Mouse (Mus musculus) brain, adult 2 months (tissue): ENCODE measurements around the gene Polr3gl.
A peak's percentile ranks its signal among the peaks of the same experiment; 100 is the strongest.

Experiments
- DNase-seq: peaks from one replicate; pipeline ENCODE4 v3.0.0; 2011; ENCODE audit warnings: low read depth, low spot score

The Polr3gl gene

DNA sequence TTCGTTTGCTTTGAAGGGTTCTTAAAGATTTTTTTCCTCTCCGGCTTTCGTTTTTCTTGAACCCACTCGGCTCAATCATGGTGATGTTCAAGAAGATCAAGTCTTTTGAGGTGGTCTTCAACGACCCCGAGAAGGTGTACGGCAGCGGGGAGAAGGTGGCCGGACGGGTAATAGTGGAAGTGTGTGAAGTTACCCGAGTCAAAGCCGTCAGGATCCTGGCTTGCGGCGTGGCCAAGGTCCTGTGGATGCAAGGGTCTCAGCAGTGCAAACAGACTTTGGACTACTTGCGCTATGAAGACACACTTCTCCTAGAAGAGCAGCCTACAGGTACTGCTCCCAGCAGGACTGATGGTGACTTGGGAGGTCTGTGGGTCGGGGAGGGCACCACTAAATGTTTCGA, 35.8 kb downstream of the Polr3gl start:
- no peak for DNase-seq

DNA sequence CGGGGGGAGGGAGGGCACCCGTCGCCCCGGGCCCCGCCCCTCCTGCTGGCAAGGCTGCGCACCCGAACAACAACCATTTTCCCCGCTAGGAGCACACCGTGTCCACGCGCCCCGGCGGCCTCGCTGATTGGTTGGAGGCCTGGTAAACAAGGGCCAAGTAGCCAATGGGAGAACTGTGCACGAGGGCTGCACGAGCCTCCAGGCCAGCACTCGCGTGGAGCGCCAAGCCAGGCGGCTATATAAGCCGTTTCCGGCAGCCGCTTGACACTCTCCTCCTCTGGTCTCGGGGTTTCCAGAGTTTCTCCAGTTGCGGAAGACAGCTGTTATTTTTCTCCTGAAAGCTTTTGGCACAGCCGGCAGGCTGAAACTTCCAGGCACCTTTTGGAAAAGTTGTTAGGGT, 36.3 kb downstream of the Polr3gl start, which contains the start of gene Txnip:
Gene Txnip (plus strand): TSS at position 264 of the 400 bp plus-strand sequence.
- peak; percentile 97 for DNase-seq

DNA sequence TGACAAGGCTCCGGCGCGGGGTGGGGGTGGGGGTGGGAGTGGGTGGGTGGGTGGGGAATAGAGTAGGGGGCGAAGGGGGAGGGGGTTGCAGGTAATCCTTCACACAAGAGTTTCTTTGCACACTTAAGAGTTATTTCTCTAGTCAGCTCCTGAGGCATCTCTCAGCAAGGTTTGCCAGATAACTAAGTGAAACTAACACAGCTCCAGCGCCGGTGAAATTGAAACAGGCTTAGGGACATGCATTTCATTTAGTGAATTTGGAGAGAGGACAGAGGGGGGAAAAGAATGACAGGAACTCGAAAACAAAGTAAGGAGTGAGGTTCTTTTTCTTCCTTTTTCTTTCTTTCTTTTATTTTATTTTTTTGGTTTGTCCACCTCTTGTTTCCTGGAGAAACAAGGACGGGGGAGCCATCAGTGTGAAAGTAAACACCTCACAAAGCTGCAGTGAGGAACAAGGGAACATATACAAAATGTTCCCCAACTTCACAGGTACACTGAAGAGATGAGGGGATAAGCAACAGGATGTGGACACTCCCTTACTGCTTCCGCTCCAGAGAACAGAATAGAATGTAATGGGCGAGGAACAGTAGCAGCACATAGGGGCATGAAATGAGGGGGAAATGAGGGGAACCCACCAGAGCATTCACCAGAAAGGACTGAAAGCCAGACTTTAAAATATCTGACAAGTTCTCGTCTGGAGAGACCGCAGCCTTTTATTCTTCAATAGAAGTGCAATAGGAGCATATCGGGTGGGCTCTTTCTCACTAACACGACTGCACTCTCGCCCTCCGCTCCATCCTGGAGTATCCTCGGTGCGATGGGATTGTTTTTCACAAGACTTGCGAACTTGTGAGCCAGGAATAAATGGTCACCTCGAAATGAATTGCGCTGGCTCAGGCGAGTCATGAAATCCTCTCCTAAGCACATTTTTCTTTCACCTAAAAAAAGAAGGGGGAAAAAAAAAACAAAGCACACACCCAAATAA, 37.0 kb downstream of the Polr3gl start:
- no peak for DNase-seq

DNA sequence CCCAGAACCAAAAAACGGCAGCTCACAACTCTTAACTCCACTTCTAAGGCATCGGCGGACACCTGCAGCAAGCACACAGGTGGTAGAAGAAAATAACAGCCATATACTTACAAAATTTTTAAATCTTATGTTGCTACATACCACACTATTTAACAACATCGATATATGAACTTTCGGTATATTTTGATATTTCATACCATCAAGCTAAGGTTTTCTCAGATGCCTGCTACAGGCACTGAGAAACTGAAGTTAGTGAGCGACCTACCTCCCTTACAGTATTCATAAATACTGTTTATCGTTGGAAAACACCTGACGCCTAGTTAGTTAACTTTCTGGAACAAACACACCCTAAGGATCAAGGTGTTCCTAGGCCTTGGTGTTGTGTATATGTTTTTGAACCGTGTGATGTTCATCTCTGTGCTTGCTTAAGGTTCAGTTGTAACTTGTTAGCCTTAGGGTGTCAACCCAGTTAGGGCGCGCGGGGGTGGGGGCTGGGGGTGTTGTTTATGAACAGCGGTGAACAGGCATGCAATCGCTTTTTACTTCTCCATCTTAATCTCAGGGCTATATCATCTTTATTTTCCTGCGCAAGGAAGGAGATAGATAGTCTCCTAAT, 37.9 kb downstream of the Polr3gl start:
- no peak for DNase-seq

DNA sequence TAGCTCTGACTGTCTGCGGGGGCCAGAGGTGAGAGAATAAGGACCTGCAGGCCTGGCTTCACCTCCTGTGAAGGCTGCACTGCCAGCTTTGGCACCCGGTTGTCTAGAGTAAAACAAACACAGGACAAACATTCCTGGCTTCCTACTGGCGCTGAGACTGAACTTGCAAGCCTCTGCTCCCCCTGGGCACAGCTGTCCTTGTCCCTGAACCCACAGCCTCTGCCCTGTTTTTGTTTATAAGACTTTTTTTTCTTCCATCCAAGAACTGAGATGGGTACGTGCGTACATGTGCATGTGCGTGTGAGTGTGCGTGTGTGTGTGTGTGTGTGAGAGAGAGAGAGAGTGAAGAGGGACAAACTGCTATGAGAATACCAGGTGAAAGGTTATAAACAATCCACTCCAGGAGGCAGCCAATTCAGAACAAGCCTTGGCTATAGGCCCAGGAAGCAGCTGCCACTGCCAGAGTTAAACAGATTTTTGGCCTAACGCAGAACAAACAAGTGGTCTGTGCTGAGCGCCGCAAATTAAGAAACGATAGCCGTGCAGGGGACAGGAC, 38.9 kb downstream of the Polr3gl start:
- DNase-seq, result peak; percentile 59

DNA sequence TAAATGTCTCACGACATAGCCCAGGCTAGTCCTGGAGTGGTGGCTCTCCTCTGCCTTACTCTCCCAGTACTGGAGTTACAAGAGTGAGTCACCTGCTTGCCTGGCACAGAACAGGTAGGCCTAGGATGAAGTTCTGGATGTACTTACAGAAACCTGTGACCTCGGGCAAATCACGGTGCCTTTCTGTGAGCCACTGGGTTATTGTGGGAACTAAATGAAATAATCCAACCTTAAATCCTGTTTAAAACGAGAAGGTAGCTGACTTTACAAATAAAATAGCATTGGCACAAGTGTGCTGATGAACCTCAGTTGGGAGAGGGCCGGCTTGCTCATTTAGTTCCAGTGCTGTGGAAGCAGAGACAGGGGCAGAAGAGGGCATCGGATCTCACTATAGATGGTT, 39.7 kb downstream of the Polr3gl start:
- no peak for DNase-seq

DNA sequence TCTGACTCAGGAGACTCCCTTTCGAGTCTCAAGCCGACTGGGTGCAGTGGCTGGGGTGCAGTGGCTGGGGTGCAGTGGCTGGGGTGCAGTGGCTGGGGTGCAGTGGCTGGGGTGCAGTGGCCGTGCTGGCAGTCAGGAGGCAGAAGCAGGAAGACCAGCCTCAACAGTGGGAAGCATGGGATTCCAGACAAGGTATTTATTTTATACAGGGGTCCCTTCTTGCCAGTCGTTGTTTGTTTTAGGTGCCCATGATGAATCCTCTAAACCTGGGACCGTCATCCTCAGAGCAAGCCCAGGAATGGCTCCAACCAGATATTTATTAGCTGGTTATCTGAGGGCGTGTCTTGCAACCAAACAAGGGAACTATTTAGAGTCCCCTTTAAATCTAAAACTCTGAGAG, 40.4 kb downstream of the Polr3gl start:
- DNase-seq, result no peak

DNA sequence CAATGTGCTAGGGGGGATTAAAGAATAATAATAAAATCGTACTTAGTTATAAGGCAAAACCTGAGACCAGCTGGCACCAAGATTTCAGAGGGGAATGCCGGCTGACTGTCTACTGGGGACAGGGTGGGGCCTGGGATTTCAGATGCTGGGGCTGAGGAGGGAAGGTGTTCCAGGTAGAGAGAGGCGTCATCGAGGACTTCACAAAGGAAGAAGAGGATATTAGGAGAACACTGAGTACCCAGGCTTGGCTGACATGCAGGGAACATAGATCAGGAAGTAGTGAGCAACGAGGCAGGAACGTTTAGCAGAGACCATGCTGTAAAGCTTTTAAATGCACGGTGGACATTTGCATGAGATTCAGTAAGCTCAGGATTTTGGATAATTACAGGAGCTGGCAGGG, 42.1 kb downstream of the Polr3gl start:
- no peak for DNase-seq

DNA sequence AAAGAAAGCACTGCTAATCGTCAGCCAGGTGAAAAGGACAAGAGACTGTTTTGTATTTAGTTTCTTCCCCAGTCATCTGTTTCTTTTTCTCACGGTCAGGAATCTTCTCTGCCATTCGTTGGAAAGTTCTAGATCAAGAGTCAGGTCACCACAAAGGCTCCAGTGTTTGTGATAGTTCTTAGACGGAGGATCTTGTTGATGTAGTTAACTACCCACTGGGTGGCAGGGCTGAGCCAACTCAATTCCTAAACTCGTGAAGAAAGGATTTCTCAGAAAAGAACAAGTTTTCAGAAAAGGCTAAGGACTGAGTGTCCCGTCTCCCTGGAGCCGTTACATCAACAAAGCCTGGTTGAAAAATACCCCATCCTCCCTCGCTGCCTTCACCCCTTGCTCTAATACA, 42.8 kb downstream of the Polr3gl start:
- peak; percentile 79 for DNase-seq

DNA sequence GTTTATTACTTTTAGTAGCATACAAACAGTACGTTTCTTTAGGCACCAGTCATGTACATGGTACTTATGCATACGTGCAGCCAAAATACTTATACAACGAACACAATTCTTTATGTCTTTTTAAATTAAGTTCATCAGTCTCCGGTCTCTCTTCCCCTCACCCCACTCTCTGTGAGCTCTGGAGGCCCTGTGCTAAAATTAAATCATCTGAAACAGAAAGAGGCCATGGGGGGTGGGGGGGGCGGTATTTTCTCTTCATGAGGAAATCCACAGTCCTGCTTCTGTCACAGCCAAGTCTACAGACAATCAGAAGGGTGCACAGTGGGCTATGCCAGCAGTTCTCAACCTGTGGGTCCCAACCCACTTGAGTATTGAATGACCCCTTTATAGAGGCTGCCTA, 44.6 kb downstream of the Polr3gl start:
- DNase-seq, result no peak

DNA sequence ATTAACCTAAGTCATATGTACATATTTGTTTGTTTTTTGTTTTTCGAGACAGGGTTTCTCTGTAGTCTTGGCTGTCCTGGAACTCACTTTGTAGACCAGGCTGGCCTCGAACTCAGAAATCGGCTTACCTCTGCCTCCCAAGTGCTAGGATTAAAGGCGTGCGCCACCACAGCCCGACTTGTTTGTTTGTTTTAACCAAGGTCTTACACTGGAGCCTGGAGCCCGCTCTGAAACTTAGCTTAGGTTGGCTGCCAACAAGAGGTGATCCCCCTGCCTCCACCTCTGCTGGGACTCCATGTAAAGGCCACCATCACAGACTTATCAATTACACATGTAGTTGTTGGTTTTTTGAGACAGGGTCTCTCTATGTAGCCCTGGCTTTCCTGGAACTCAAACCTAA, 45.2 kb downstream of the Polr3gl start:
- DNase-seq, result no peak

DNA sequence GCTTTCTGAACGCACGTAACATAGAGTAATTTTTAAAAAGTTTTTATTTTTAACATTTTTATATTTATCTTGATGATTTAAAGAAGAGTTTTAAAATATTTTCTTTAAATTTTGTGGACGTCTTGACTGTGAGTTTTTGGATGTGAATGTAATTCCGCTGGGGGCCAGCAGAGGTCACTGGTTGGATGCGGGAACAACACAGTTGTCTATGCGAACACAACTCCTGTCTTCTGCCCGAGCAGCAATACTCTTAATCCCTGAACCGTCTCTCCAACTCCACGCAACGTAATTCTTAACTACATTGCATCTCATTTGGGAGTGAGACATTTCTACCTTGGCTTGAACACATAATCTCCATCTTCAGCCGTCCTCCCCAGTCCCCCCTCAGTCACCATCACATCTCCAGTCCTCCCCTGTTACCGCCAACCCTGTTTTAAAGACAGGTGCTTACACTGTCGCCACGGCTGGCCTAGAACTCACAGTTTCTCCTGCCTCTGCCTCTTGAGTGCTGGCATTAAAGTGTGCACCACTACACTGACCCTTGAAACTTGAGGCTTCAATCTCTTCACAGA, 46.5 kb downstream of the Polr3gl start:
- DNase-seq, result peak; percentile 81

DNA sequence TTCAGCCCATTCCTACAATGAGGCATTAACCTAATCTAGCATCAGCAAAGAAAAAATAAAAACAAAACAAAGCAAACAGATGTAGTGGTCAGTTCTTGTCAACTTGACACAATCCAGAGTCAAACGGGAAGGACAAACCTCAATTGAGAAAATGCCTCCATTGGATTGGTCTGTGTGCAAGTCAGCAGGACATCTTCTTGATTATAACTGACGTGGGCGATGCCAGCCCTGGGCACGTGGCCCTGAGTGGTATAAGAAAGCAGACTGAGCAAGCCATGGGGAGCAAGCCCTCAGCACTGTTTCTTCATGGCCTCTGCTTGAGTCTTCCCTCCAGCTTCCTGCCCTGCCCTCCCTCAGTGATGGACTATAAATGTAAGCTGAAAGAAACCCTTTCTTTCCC, 47.1 kb downstream of the Polr3gl start:
- no peak for DNase-seq

DNA sequence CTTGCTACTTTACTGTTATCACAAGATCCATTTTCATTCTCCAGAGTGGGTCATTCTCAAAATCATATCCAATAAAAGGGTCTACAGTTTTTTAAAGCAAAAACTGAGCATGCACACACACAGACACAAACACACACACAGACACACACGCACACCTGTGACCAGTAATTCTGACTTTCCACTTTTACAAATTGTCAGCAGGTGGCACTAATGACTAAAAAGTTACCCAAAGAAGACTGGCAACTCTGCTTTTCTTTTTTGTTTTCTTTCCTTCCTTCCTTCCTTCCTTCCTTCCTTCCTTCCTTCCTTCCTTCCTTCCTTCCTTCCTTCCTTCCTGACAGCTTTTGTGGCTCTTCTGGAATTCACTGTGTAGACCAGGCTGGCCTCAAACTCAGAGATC, 48.4 kb downstream of the Polr3gl start:
- no peak for DNase-seq

DNA sequence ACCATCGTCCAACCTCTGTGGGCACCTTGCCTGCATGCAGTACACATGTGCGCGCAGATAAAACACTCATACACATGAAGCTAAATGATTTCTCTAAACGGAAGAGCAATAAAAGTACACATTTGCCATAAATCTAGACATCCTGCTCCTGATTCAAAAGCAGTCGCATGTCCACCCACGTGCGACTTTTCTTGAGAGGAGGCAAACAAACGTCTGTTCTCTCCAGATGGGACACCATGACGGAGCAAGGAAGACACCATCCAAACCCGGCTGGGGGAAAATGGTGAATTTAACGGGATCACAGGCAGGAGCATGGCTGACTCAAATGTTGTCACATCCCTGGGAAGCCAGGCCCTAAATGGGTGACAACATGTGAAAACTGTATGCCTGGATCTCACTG, 50.6 kb downstream of the Polr3gl start:
- DNase-seq, result peak; percentile 82

DNA sequence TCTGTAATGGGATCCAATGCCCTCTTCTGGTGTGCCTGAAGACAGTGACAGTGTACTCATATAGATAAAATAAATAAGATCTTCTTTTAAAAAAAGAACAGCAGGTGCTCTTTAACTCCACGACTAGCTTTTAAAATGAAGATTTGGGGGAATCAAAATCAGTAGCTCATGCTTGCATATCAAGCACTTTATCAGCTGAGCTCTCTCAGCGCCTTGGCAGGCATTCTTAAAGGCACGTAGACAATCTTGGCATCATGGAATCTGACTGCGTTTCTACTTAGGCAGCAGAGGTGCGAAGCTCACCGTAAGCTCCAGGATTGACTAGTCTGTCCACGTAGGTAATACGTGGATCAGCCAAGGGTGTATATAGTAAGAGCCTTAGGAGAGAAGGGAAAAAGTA, 51.4 kb downstream of the Polr3gl start:
- DNase-seq, result peak; percentile 31

DNA sequence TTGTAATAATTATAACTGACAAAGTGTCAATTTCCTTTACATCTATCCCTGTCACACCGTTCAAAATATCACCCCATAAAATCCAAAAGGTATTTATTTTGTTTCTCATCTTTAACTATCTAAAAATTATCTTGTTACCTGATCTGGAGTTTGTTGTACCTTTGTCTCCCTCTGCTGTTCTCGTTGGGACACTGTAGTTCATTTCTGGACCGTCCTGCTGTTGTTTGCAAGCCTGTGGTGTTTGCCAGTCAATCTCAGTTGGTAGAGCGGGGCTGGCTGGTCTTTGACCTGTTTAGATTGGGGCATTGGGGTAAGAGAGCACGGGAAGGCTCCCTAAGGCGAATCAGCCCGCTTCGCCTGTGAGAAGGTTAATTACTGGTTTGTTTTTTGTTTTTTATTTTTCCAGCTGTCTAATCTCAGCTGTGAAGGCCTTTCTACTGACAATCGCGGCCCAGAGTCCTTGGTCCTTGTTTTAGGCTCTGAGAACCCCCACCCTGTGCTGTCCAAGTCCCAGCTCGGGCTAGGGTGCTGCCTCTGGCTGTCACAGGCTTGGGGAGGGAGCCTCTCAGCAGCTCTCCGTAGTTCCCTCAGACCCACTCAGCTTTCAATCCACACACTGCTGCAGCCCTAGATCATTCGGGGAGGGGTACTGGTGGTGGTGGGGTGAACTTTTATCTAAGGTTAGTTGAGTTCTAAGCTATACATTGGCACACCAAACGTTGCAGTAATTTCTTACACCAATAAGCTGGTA, 52.5 kb downstream of the Polr3gl start:
- DNase-seq, result peak; percentile 59

DNA sequence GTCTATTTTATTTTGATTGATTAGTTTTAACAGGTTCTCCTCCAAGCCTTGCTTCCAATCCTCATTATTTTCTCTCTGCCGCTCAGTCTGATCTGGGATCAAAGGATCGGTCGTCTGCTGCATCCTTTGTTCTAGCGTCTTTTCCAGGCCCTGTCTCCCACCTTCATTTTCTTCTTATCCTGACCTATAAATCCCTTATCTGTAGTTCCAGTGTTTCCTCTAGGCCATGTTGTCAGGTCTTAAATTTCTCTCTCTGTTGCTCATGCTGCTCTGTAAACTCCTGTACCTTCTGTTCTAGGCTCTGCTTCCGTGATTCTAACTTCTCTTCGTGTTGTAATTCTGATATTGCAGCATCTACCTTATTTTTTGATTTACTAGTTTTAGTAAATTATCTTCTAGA, 53.2 kb downstream of the Polr3gl start:
- DNase-seq, result no peak

DNA sequence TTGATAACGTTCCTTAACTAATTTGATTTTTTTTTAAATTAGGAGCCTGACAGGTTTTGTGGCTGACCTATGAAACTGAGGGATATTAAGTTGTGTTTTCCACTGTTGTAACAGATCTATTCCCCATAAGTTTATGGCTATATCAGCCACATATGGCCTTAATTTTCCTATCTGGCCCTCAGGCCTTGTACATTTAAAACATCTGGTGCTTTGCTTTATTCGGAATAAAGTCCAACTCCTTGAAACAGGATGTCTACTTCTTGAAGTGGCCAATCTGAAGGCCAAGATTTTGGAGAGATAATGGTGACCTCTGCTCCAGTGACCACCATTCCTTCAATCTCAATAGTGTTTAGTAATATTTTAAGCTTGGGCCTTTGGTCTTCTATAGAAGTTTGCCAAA, 54.7 kb downstream of the Polr3gl start:
- no peak for DNase-seq

DNA sequence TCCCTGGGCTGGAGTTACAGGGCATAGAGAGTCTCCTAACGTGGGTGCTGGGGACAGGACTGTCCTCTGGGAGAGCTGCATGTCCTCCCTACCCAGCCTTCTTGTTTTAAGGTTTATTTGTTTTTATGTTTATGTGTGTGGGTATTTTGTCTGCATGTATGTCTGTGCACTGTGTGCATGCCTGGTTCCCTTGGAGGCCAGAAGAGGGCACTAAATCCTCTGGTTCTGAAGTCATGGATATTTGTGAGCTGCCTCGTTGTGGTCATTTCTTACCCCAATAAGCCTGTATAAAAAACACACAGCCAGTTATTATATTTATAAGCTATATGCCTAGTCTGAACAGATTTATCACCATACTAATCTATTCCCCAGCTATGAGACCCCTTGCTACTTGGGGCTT, 59.7 kb downstream of the Polr3gl start:
- no peak for DNase-seq

DNA sequence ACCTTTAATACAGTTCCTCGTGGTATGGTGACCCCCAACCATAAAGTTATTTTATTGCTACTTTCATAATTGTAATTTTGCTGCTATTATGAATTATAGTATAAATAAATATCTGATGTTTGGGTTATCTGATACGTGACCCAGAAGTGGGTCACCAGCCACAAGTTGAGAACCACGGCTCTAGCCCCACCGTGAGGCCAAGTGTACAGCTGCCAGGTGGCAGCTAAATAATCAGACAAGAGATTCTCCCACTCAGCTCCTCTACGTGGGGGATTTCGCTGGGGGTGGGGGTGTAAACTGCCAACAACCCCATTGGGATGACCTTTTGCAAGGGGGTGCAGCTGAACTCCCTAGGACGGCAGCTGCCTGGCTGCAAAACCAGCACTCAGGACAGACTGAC, 61.9 kb downstream of the Polr3gl start:
- DNase-seq, result no peak

DNA sequence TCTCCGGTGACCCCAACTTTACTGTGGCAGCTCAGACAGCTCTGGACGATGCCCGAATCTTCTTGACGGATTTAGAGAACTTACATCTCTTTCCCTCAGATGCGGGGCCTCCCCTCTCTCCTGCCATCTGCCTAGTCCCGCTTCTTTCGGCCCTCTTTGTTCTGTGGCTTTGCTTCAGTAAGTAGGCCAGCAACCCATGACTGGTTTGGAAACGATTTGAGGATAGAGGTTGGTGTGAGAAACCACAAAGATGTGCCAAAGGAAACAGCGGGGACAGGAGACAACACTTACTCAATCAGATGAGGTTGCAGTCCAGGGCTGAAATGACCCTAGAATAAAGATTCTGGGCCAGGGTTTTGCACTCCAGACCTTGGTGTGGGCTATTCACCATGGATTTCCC, 65.5 kb downstream of the Polr3gl start:
- no peak for DNase-seq
